Mouse (Mus musculus) bone marrow macrophage, adult 2 months (primary cell): ENCODE results near the gene Trp53tg5. TPM values are rescaled to one million over a fixed set of nuclear protein-coding genes. Genes with fewer than 3 reads are reported as not detected.

Experiments
- H3K27ac ChIP-seq: 2 replicates; pipeline ENCODE4 v1.5.1; 2012; ENCODE audit warnings: low read depth, low read length; ENCODE audit not compliant: insufficient read depth
- H3K4me1 ChIP-seq: 2 replicates; pipeline ENCODE4 v1.6.1; 2012; ENCODE audit warnings: low read length; ENCODE audit not compliant: control insufficient read depth, insufficient read depth
- H3K4me3 ChIP-seq: 2 replicates; pipeline ENCODE4 v1.5.1; 2012; ENCODE audit warnings: mild to moderate bottlenecking, low read length, moderate library complexity; ENCODE audit not compliant: insufficient read depth
- CTCF ChIP-seq: IDR thresholded peaks from 2 replicates; pipeline ENCODE4 v1.5.1; 2012; ENCODE audit warnings: low read depth, mild to moderate bottlenecking, low read length, moderate library complexity
- POLR2A ChIP-seq: IDR thresholded peaks from 2 replicates; pipeline ENCODE4 v1.6.1; 2012; ENCODE audit warnings: mild to moderate bottlenecking, low read depth, low read length, borderline replicate concordance
- polyA plus RNA-seq: library from polyadenylated mRNA; stranded (reverse); fragments of >200 nt; gene quantifications from 2 replicates; pipeline ENCODE4 v1.2.4, GENCODE M21; 2012; ENCODE audit not compliant: missing spikeins, insufficient read depth, insufficient read length

The Trp53tg5 gene
- polyA plus RNA-seq, 1 experiment = not detected

- H3K4me1 ChIP-seq = peaks cover 28% of the 10 kb centered on the region
- no peak for TF ChIP-seq POLR2A
- TF ChIP-seq CTCF = no peak
- H3K4me3 ChIP-seq = no peak overlapping the region
- no peak overlapping the region for H3K27ac ChIP-seq
Measured at GRCm38 (mm10) chr2:164452000-164452676, 21.4 kb downstream of the Trp53tg5 start.

- no peak overlapping the region for H3K27ac ChIP-seq
- peaks cover 11% of the 10 kb centered on the region for H3K4me1 ChIP-seq
- no peak for TF ChIP-seq CTCF
- TF ChIP-seq POLR2A = no peak
- H3K4me3 ChIP-seq = no peak overlapping the region
Measured at GRCm38 (mm10) chr2:164449341-164450042, 24.0 kb downstream of the Trp53tg5 start.

GRCm38 (mm10) chr2:164448921-164449320, 24.6 kb downstream of the Trp53tg5 start:
- Histone ChIP-seq H3K27ac (no peak overlapping the region), H3K4me1 (peaks cover 9% of the 10 kb centered on the region), H3K4me3 (no peak overlapping the region)
- TF ChIP-seq POLR2A (no peak), CTCF (no peak)

- Histone ChIP-seq H3K4me3 (no peak overlapping the region), H3K4me1 (peaks cover 15% of the 10 kb centered on the region), H3K27ac (no peak overlapping the region)
- TF ChIP-seq CTCF = no peak
- TF ChIP-seq POLR2A = no peak
Measured at GRCm38 (mm10) chr2:164448140-164448539, 25.4 kb downstream of the Trp53tg5 start.

GRCm38 (mm10) chr2:164446086-164446469, 27.4 kb downstream of the Trp53tg5 start:
- Histone ChIP-seq H3K4me3 (no peak overlapping the region), H3K27ac (no peak overlapping the region), H3K4me1 (peaks cover 15% of the 10 kb centered on the region)
- TF ChIP-seq POLR2A (no peak), CTCF (no peak)

- TF ChIP-seq CTCF = no peak
- H3K27ac ChIP-seq = no peak overlapping the region
- peaks cover 17% of the 10 kb centered on the region for H3K4me1 ChIP-seq
- H3K4me3 ChIP-seq = no peak overlapping the region
Measured at GRCm38 (mm10) chr2:164445399-164446085, 28.0 kb downstream of the Trp53tg5 start.

GRCm38 (mm10) chr2:164444701-164445100, 28.8 kb downstream of the Trp53tg5 start:
- Histone ChIP-seq H3K4me3 (no peak overlapping the region), H3K27ac (no peak overlapping the region), H3K4me1 (peaks cover 24% of the 10 kb centered on the region)
- TF ChIP-seq CTCF (no peak), POLR2A (no peak)

- H3K4me3 ChIP-seq = peak within 1 kb of the TSS; percentile 81
- TF ChIP-seq CTCF = no peak
- no peak for TF ChIP-seq POLR2A
- H3K27ac ChIP-seq = peak within 1 kb of the TSS; percentile 90
- peaks cover 35% of the 10 kb centered on the region for H3K4me1 ChIP-seq
Measured at GRCm38 (mm10) chr2:164443460-164444000, 30.0 kb downstream of the Trp53tg5 start, which contains the start of gene Sdc4. Gene Sdc4 (minus strand): TSS chr2:164443887.

GRCm38 (mm10) chr2:164443051-164443437, 30.5 kb downstream of the Trp53tg5 start:
- Histone ChIP-seq H3K4me3 (peak overlapping the region; percentile 81), H3K27ac (peak overlapping the region; percentile 90), H3K4me1 (peaks cover 40% of the 10 kb centered on the region)
- TF ChIP-seq CTCF = no peak
- peak; percentile 95 for TF ChIP-seq POLR2A
